Mouse (Mus musculus) embryonic facial prominence, embryonic 14.5 days (tissue): ENCODE results near the gene Ctsw. TPM values are rescaled to one million over a fixed set of nuclear protein-coding genes. Genes with fewer than 3 reads are reported as not detected.

Source experiments
- ATAC-seq: fragments of 200-750 bp; cut with Nextera tagmentation; 2 replicates; pipeline ENCODE4 v1.8.0; 2017; ENCODE audit warnings: low read depth, moderate number of reproducible peaks, moderate TSS enrichment
- DNase-seq: peaks from one replicate; pipeline ENCODE4 v3.0.0-alpha.2; 2015; ENCODE audit warnings: low spot score
- H3K27ac ChIP-seq: fragments of 300-500 bp; sonication (generic); replicated peaks from 2 replicates; pipeline ENCODE4 v1.5.1; 2014; ENCODE audit warnings: low read depth, mild to moderate bottlenecking, low read length, moderate library complexity
- H3K27me3 ChIP-seq: fragments of 300-500 bp; sonication (generic); replicated peaks from 2 replicates; pipeline ENCODE4 v1.6.1; 2014; ENCODE audit warnings: low read length; ENCODE audit not compliant: control insufficient read depth, insufficient read depth
- H3K36me3 ChIP-seq: fragments of 300-500 bp; sonication (generic); 2 replicates; pipeline ENCODE4 v1.6.1; 2014; ENCODE audit warnings: low read length, mixed read lengths; ENCODE audit not compliant: control insufficient read depth, insufficient read depth
- H3K4me1 ChIP-seq: fragments of 300-500 bp; sonication (generic); 2 replicates; pipeline ENCODE4 v1.6.1; 2014; ENCODE audit warnings: antibody characterized with exemption, low read length; ENCODE audit not compliant: control insufficient read depth, insufficient read depth
- H3K4me2 ChIP-seq: fragments of 300-500 bp; sonication (generic); 2 replicates; pipeline ENCODE4 v1.6.1; 2014; ENCODE audit warnings: low read depth, mild to moderate bottlenecking, low read length, moderate library complexity, mixed read lengths
- H3K4me3 ChIP-seq: fragments of 300-500 bp; sonication (generic); 2 replicates; pipeline ENCODE4 v1.5.1; 2014; ENCODE audit warnings: low read depth, mild to moderate bottlenecking, low read length
- H3K9ac ChIP-seq: fragments of 300-500 bp; sonication (generic); 2 replicates; pipeline ENCODE4 v1.6.1; 2014; ENCODE audit warnings: low read depth, mild to moderate bottlenecking, low read length, moderate library complexity, mixed read lengths
- H3K9me3 ChIP-seq: fragments of 300-500 bp; sonication (generic); 2 replicates; pipeline ENCODE4 v1.6.1; 2016; ENCODE audit warnings: low read length; ENCODE audit not compliant: control insufficient read depth
- WGBS: fragments of 180-500 bp; shearing (Covaris S2); extraction: QIAGEN DNeasy Blood & Tissue Kit; methylation state at CpG from one replicate; pipeline ENCODE4 v1.1.7; 2014; 5-methylcytosine and 5-hydroxymethylcytosine counted together
- polyA plus RNA-seq: library from polyadenylated mRNA; unstranded; fragments of >200 nt; fragmentation: Nextera tagmentation; extraction: Ambion mirVana; gene quantifications from 2 replicates; pipeline ENCODE4 v1.2.1, GENCODE M21; 2014

Gene Ctsw
- polyA plus RNA-seq, 1 experiment from 2014 or later = 0.85 TPM

GRCm38 (mm10) chr19:5474281-5475068 lies 6.2 kb upstream of the Ctsw start:
- WGBS = 1% methylated on average over 20 of the region's 68 CpGs
- peak; percentile 70 for ATAC-seq
- peak overlapping the region; percentile 85 for H3K27ac ChIP-seq
- H3K4me1 ChIP-seq = peaks cover 10% of the 10 kb centered on the region
- peak overlapping the region; percentile 87 for H3K9ac ChIP-seq
- DNase-seq = peak; percentile 58
- no peaks in the 10 kb centered on the region for H3K9me3 ChIP-seq
- H3K27me3 ChIP-seq = no peaks in the 10 kb centered on the region
- peak overlapping the region; percentile 73 for H3K4me3 ChIP-seq
- H3K36me3 ChIP-seq = peaks cover 33% of the 10 kb centered on the region
- H3K4me2 ChIP-seq = peak overlapping the region; percentile 82

- H3K9me3 ChIP-seq = no peaks in the 10 kb centered on the region
- H3K27ac ChIP-seq = peak within 1 kb of the TSS; percentile 85
- DNase-seq = peak; percentile 95
- H3K4me2 ChIP-seq = peak within 1 kb of the TSS; percentile 82
- H3K4me1 ChIP-seq = peaks cover 10% of the 10 kb centered on the region
- H3K9ac ChIP-seq = peak within 1 kb of the TSS; percentile 87
- ATAC-seq = peak; percentile 73
- 2% methylated on average over 16 of the region's 22 CpGs for WGBS
- H3K4me3 ChIP-seq = peak within 1 kb of the TSS; percentile 73
- no peaks in the 10 kb centered on the region for H3K27me3 ChIP-seq
- H3K36me3 ChIP-seq = peaks cover 25% of the 10 kb centered on the region
These were observed 5.4 kb upstream of the Ctsw start, which contains the start of gene Efemp2 for GRCm38 (mm10) chr19:5473720-5474119. Gene Efemp2 (plus strand): TSS chr19:5473954.

GRCm38 (mm10) chr19:5472857-5473256 lies 4.5 kb upstream of the Ctsw start:
- no peak overlapping the region for H3K9ac ChIP-seq
- ATAC-seq = no peak

GRCm38 (mm10) chr19:5471846-5472245 lies 3.5 kb upstream of the Ctsw start:
- no peak for ATAC-seq
- no peak overlapping the region for H3K27ac ChIP-seq
- WGBS = 32% methylated on average over 5 of the region's 5 CpGs

More at GRCm38 (mm10) chr19:5472857-5473256, 4.5 kb upstream of the Ctsw start:
- no peak overlapping the region for H3K4me3 ChIP-seq
- peaks cover 10% of the 10 kb centered on the region for H3K4me1 ChIP-seq
- peak overlapping the region; percentile 85; the same call in 1 of the 2 replicates for H3K27ac ChIP-seq
- H3K9me3 ChIP-seq = no peaks in the 10 kb centered on the region
- no peak for DNase-seq
- no peaks in the 10 kb centered on the region for H3K27me3 ChIP-seq
- 77% methylated on average over 3 of the region's 3 CpGs for WGBS
- peaks cover 19% of the 10 kb centered on the region for H3K36me3 ChIP-seq
- H3K4me2 ChIP-seq = 0 out of 2 replicates have a peak overlapping the region, but pooled peaks have one; percentile 82

GRCm38 (mm10) chr19:5466916-5467500 lies 1.3 kb downstream of the Ctsw start:
- no peak overlapping the region for H3K4me3 ChIP-seq
- peaks cover 53% of the 10 kb centered on the region for H3K36me3 ChIP-seq
- DNase-seq = no peak
- no peak overlapping the region for H3K4me2 ChIP-seq
- 0 out of 2 replicates have a peak, but pooled peaks cover 3% of the 10 kb centered on the region for H3K4me1 ChIP-seq
- H3K27me3 ChIP-seq = no peaks in the 10 kb centered on the region
- no peak overlapping the region for H3K9ac ChIP-seq
- 92% methylated on average over 6 of the region's 6 CpGs for WGBS
- no peaks in the 10 kb centered on the region for H3K9me3 ChIP-seq
- no peak overlapping the region for H3K27ac ChIP-seq
- no peak for ATAC-seq

More at GRCm38 (mm10) chr19:5471846-5472245, 3.5 kb upstream of the Ctsw start:
- Histone ChIP-seq H3K36me3 (peaks cover 20% of the 10 kb centered on the region), H3K4me3 (no peak overlapping the region), H3K4me1 (peaks cover 10% of the 10 kb centered on the region), H3K9me3 (no peaks in the 10 kb centered on the region), H3K4me2 (no peak overlapping the region), H3K9ac (0 out of 2 replicates have a peak overlapping the region, but pooled peaks have one; percentile 46), H3K27me3 (no peaks in the 10 kb centered on the region)
- peak; percentile 48 for DNase-seq

GRCm38 (mm10) chr19:5465037-5465436 lies 3.3 kb downstream of the Ctsw start:
- no peaks in the 10 kb centered on the region for H3K27me3 ChIP-seq
- ATAC-seq (no peak), DNase-seq (no peak)
- peaks cover 10% of the 10 kb centered on the region for H3K4me1 ChIP-seq
- H3K9me3 ChIP-seq = no peaks in the 10 kb centered on the region
- 94% methylated on average over 8 of the region's 8 CpGs for WGBS
- H3K9ac ChIP-seq = no peak overlapping the region
- H3K27ac ChIP-seq = no peak overlapping the region
- H3K4me3 ChIP-seq = no peak overlapping the region
- no peak overlapping the region for H3K4me2 ChIP-seq
- H3K36me3 ChIP-seq = peaks cover 53% of the 10 kb centered on the region

GRCm38 (mm10) chr19:5463791-5464562 lies 4.3 kb downstream of the Ctsw start:
- Histone ChIP-seq H3K36me3 (peaks cover 53% of the 10 kb centered on the region), H3K27me3 (no peaks in the 10 kb centered on the region), H3K4me2 (peak overlapping the region; percentile 46), H3K4me3 (peak overlapping the region; percentile 23), H3K4me1 (peaks cover 13% of the 10 kb centered on the region), H3K9ac (peak overlapping the region; percentile 59), H3K9me3 (no peaks in the 10 kb centered on the region), H3K27ac (0 out of 2 replicates have a peak overlapping the region, but pooled peaks have one; percentile 42)
- DNase-seq (peak; percentile 86), ATAC-seq (peak; percentile 73; the same call in 1 of the 2 replicates)
- 35% methylated on average over 15 of the region's 15 CpGs for WGBS

GRCm38 (mm10) chr19:5463212-5463611 lies 5.1 kb downstream of the Ctsw start:
- Histone ChIP-seq H3K4me2 (no peak overlapping the region), H3K27me3 (no peaks in the 10 kb centered on the region), H3K4me3 (no peak overlapping the region), H3K27ac (no peak overlapping the region), H3K9ac (no peak overlapping the region), H3K9me3 (no peaks in the 10 kb centered on the region), H3K36me3 (peaks cover 53% of the 10 kb centered on the region), H3K4me1 (peaks cover 13% of the 10 kb centered on the region)
- WGBS = 83% methylated on average over 9 of the region's 9 CpGs
- DNase-seq (no peak), ATAC-seq (no peak)
